Mouse (Mus musculus): Measurements from ENCODE around the gene Hgfac.

The Hgfac gene

DNA sequence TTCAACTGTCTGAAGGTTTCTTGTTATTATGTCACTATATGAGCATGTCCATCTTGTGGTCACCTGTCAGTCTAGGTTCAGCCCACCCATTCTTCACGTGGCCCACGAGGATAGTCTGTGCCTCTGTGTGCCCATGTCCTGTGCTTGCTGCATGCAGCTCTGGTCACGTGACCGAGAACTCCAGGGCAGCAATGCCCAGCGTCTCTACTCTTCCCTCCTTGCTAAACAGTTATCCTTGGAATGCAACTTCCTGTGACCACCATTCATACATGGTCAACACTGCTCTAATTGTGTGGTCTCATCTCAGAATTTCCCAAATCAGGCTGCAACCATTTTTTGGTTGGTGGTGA lies 48.3 kb downstream of the Hgfac start:
- in situ Hi-C loops (cut with MboI, MseI): no loop called here

DNA sequence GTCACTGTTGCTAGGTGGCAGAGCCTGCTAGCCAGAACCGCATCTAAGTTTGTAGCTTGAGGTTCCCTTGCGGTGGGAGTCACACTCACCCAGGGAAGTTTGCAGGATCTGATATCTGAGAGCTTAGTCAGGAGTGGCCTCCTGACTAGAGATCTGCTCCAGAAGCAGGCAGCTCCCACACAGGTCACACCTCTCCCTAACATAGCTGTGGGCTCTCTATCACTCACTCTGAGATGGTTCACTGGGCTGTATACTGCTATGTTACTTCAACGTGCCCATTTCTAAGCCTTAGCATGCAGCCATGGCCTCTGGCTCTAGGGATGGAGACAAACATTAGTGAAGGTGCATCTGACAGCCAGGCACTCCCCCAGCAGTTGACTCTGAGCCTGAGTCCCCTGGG lies 50.3 kb downstream of the Hgfac start:
- in situ Hi-C loops (cut with MboI, MseI): no loop called here

All from T-helper 17 cell (primary cell).